In the genomic region with DNA sequence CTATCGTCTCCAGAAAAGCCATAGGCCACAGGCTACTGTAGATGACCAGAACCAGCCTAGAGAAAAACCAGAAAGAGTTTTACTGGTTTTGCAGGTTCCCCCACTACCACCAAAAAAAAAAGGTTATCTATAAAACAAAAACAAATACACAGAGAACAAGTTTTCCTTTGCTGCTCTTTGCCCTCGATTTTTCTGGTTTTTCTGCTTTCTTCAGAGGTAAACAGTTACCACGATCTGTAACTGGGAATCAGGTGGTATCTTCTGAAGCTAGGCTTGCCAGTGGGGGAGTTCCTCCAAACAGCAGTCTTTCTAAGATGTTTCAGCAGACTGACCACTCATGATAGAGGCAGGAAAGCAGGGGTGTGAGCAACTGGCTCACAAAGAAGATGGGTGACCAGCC, we compare ENCODE assay signal across 15 mouse cellular contexts.
DNase-seq lines count a peak whose midpoint lies in the region; ATAC-seq and TF ChIP-seq lines count a peak whose summit lies in the region.
"Had no signal": no experiment of that assay in that cellular context is flagged by ENCODE, and none has a peak within 500 bp of the region (broad histone marks: within the 10 kb centered on the region; RNA-seq: fewer than 3 reads in every experiment).

No protein-coding gene starts in this region.

- no peak for DNase-seq in left cerebral cortex, adult 2 months (ENCODE audit: extremely low spot score in 1 of 2, low spot score in 2 of 2)
- no peak for DNase-seq in left cerebral cortex, postnatal 36 days (ENCODE audit: low spot score in 2 of 2)
- DNase-seq in midbrain, embryonic 10.5 days (ENCODE audit: low spot score) = no peak
- DNase-seq in right cerebral cortex, adult 2 months (ENCODE audit: low spot score in 2 of 2) = no peak
- DNase-seq in T-cell, adult 2 months (ENCODE audit: low spot score) = no peak
- DNase-seq in right cerebral cortex, adult 18-20 months = no peak
- DNase-seq: cerebellum, postnatal 14 days; kidney, postnatal 36 days; liver, embryonic 13.5 days; lung, postnatal 4 days had no signal

- H3K4me3 ChIP-seq in left cerebral cortex, adult 2 months = no peak overlapping the region
- H3K4me3 ChIP-seq in forebrain, embryonic 12.5 days (replicated peaks) = no peak overlapping the region
- no peak overlapping the region for H3K4me3 ChIP-seq in midbrain, embryonic 10.5 days
- no peak overlapping the region for H3K4me3 ChIP-seq in stomach, embryonic 14.5 days (ENCODE audit: low read depth, low read length)
- H3K4me3 ChIP-seq: embryonic facial prominence, embryonic 15.5 days; heart, embryonic 10.5 days; liver, embryonic 13.5 days; myocyte had no signal

- no peaks in the 10 kb centered on the region for H3K9me3 ChIP-seq in forebrain, embryonic 12.5 days
- H3K9me3 ChIP-seq in midbrain, embryonic 10.5 days (replicated peaks) = no peaks in the 10 kb centered on the region
- no peaks in the 10 kb centered on the region for H3K9me3 ChIP-seq in stomach, embryonic 14.5 days (ENCODE audit: control insufficient read depth, low read depth, low read length)
- H3K9me3 ChIP-seq: embryonic facial prominence, embryonic 15.5 days; heart, embryonic 10.5 days; liver, embryonic 13.5 days had no signal

- peaks cover 86% of the 10 kb centered on the region for H3K4me1 ChIP-seq in forebrain, embryonic 12.5 days
- H3K4me1 ChIP-seq in midbrain, embryonic 10.5 days = peaks cover 87% of the 10 kb centered on the region
- H3K4me1 ChIP-seq in stomach, embryonic 14.5 days (ENCODE audit: control insufficient read depth, insufficient read depth, low read length) = peaks cover 32% of the 10 kb centered on the region

- no peak overlapping the region for H3K9ac ChIP-seq in forebrain, embryonic 12.5 days
- no peak overlapping the region for H3K9ac ChIP-seq in stomach, embryonic 14.5 days (replicated peaks; ENCODE audit: low read depth, low read length)
- H3K9ac ChIP-seq: embryonic facial prominence, embryonic 15.5 days; liver, embryonic 13.5 days had no signal

- intact Hi-C loops in left cerebral cortex, adult 2 months (cut with DNase I) = no loop called here
- intact Hi-C loops in left cerebral cortex, postnatal 36 days (cut with DNase I) = no loop called here

- no peaks in the 10 kb centered on the region for H3K36me3 ChIP-seq in forebrain, embryonic 12.5 days (replicated peaks)
- peaks cover 38% of the 10 kb centered on the region for H3K36me3 ChIP-seq in midbrain, embryonic 10.5 days
- no peaks in the 10 kb centered on the region for H3K36me3 ChIP-seq in stomach, embryonic 14.5 days (ENCODE audit: control insufficient read depth, insufficient read depth, low read length)
- H3K36me3 ChIP-seq: embryonic facial prominence, embryonic 15.5 days; liver, embryonic 13.5 days had no signal

- no peaks in the 10 kb centered on the region for H3K27me3 ChIP-seq in forebrain, embryonic 12.5 days
- H3K27me3 ChIP-seq in midbrain, embryonic 10.5 days (ENCODE audit: low read depth, poor library complexity, severe bottlenecking) = no peaks in the 10 kb centered on the region
- no peaks in the 10 kb centered on the region for H3K27me3 ChIP-seq in stomach, embryonic 14.5 days (ENCODE audit: control insufficient read depth, insufficient read depth, low read length)
- H3K27me3 ChIP-seq: embryonic facial prominence, embryonic 15.5 days; liver, embryonic 13.5 days had no signal

- peak overlapping the region; percentile 57; the same call in 1 of the 2 replicates for H3K27ac ChIP-seq in left cerebral cortex, adult 2 months
- H3K27ac ChIP-seq in forebrain, embryonic 12.5 days = peak overlapping the region; percentile 98
- peak overlapping the region; percentile 88 for H3K27ac ChIP-seq in midbrain, embryonic 10.5 days (replicated peaks)
- H3K27ac ChIP-seq in stomach, embryonic 14.5 days (ENCODE audit: low read length) = peak overlapping the region; percentile 67; the same call in 1 of the 2 replicates
- H3K27ac ChIP-seq: embryonic facial prominence, embryonic 15.5 days; liver, embryonic 13.5 days had no signal

- no peak for TF ChIP-seq CTCF in left cerebral cortex, adult 2 months (IDR thresholded peaks at IDR 0.05)

- H3K4me2 ChIP-seq in forebrain, embryonic 12.5 days = no peak overlapping the region
- no peak overlapping the region for H3K4me2 ChIP-seq in stomach, embryonic 14.5 days (replicated peaks; ENCODE audit: low read depth, low read length)
- H3K4me2 ChIP-seq: embryonic facial prominence, embryonic 15.5 days; liver, embryonic 13.5 days had no signal

- ATAC-seq in forebrain, embryonic 12.5 days (ENCODE audit: low FRiP score) = no peak
- no peak for ATAC-seq in stomach, embryonic 14.5 days (ENCODE audit: insufficient number of reproducible peaks, insufficient read depth, low FRiP score, low read depth)

- 56% methylated on average over 3 of the region's 3 CpGs for WGBS in forebrain, embryonic 12.5 days
- WGBS in midbrain, embryonic 10.5 days = 75% methylated on average over 3 of the region's 3 CpGs
- WGBS in stomach, embryonic 14.5 days = 56% methylated on average over 3 of the region's 3 CpGs
